Mouse (Mus musculus): ENCODE measurements around the gene Ntn5. TPM values are rescaled to one million over a fixed set of nuclear protein-coding genes. Genes with fewer than 3 reads are reported as not detected.

Ntn5 gene
- total RNA-seq, 2 experiments from 2014 or later, result not detected

- ATAC-seq (replicated peaks; ENCODE audit: poor library complexity), result no peak
These were observed 11.3 kb downstream of the Ntn5 start for GRCm38 (mm10) chr7:45695098-45695497.

- ATAC-seq (replicated peaks; ENCODE audit: poor library complexity), result no peak
These were observed 14.1 kb downstream of the Ntn5 start for GRCm38 (mm10) chr7:45697894-45698293.

- no peak for ATAC-seq (replicated peaks; ENCODE audit: poor library complexity)
These were observed 15.8 kb downstream of the Ntn5 start, which contains the start of gene Car11 for GRCm38 (mm10) chr7:45699523-45700141. Car11 (plus strand) TSS chr7:45699843.

DNA sequence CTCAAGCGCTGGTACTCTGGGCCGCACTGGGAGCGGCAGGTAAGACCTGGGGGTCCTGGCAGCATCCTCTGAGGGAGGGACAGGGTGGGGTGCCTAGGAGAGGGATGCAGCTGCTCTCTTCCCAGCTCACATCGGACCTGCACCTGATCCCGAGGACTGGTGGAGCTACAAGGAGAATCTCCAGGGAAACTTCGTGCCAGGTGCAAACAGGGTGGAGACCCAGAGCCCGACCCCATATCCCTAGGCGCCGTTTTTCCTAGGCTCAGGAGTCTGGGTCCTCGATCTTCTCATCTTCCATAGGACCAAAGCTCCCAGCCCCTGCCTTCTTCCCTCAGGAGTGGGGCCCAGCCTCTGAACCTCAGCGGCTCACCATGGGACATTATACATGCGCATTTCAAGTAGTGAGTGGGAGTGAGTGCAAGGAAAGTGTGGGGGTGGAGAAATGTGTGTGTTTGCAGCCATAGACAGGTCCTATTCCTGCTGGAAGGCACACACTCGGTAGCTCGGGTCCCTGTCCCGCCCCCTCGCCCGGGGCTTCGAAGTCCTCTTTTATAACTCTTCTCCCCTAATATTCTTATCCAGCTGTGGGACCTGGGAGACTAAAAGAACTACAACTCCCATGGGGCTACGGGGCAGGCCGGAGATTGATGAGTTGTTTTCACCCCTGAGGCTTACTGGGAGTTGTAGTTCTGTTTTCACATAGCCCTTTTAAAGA, 16.6 kb downstream of the Ntn5 start:
- peak; percentile 30; the same call in 1 of the 2 replicates for ATAC-seq (replicated peaks; ENCODE audit: poor library complexity)

GRCm38 (mm10) chr7:45701072-45701471, 17.2 kb downstream of the Ntn5 start:
- no peak for ATAC-seq (replicated peaks; ENCODE audit: poor library complexity)

DNA sequence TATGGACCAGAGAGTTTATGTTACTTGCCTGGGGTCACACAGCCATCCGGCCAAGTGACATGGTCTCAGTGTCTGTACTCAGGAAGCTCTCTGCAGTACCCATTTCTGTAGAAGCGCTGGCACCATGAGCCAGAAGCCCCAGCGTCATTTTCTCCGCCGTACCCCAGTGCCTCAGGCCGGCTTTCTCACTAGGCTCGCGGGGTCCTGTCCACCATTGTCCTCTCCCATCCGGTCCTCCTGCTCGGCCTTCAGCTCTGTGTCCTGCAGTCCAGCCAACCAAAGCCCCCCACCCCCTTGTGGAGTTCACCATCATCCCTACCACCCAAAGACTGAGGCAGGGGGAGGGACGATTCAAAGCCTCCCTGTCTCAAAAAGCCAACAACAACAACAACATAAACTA, 17.8 kb downstream of the Ntn5 start:
- no peak for ATAC-seq (replicated peaks; ENCODE audit: poor library complexity)

DNA sequence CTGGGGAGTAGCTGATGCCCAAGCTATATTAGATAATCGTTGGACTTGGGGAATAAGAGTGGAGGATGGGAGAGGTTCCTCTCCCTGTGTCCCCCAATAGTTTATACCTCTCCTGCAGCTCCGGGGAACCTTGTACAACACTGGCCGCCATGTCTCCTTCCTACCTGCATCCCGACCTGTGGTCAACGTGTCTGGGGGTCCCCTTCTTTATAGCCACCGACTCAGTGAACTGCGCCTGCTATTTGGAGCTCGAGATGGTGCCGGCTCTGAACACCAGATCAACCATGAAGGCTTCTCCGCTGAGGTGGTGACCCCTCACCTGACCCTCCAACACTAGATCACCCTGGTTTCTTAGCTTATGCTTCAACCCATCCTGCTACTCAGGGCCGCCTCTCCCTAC, 18.5 kb downstream of the Ntn5 start:
- ATAC-seq (replicated peaks; ENCODE audit: poor library complexity), result no peak

DNA sequence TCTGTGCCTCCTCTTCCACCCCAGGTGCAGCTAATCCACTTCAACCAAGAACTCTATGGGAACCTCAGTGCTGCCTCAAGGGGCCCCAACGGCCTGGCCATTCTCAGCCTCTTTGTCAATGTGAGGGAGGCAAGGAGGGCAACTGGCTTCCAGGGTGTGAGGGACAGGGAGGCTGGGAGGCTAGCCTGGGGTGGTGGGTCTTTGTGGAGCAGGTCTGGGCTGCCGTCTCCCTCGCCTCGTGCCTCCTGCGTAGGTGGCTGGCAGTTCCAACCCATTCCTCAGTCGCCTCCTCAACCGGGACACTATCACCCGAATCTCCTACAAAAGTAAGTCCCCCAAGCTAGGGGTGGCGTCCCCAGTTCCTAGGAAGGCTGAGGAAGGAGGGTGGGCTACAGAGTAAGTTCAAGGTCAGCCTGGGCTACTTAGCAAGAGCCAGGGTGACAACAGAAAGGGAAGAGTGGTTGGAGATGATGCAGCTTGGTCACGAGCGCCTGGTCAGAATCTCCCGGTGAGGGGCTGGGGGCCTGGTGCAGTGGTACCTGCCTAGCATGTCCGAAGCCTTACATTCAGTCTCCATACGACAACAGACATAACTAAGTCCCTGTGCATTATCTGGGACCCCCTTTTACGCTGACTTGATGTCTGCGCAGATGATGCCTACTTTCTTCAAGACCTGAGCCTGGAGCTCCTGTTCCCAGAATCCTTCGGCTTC, 19.1 kb downstream of the Ntn5 start:
- ATAC-seq (replicated peaks; ENCODE audit: poor library complexity), result no peak

GRCm38 (mm10) chr7:45703521-45704033, 19.8 kb downstream of the Ntn5 start:
- ATAC-seq (replicated peaks; ENCODE audit: poor library complexity), result no peak

GRCm38 (mm10) chr7:45704046-45704559, 20.3 kb downstream of the Ntn5 start:
- ATAC-seq (replicated peaks; ENCODE audit: poor library complexity), result peak; percentile 28

GRCm38 (mm10) chr7:45704730-45705442, 21.1 kb downstream of the Ntn5 start, which contains the start of gene Dbp:
Dbp (plus strand) TSS chr7:45705088.
- peak; percentile 64 for ATAC-seq (replicated peaks; ENCODE audit: poor library complexity)

- ATAC-seq (replicated peaks; ENCODE audit: poor library complexity), result no peak
These were observed 21.6 kb downstream of the Ntn5 start for GRCm38 (mm10) chr7:45705443-45705864.

DNA sequence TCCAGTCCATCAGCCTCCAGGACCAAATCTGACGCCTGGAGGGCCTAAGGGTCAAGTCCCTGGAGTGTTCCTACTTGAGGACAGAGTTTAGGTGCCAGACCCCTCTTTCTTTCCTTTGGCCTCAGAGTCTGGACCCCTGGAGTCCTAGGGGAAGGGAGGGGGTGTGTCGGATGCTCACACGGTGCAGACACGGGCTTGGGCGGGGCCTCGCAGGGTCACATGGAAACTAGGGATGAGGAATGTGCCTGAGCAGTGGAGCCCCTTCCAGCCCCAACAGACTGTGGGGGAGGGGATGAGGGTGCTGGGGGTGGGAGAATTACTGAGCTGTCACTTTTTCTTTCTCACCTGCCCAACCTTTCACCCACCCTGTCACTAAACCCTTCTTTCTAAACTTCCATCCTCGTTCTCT, 22.1 kb downstream of the Ntn5 start:
- ATAC-seq (replicated peaks; ENCODE audit: poor library complexity), result no peak

DNA sequence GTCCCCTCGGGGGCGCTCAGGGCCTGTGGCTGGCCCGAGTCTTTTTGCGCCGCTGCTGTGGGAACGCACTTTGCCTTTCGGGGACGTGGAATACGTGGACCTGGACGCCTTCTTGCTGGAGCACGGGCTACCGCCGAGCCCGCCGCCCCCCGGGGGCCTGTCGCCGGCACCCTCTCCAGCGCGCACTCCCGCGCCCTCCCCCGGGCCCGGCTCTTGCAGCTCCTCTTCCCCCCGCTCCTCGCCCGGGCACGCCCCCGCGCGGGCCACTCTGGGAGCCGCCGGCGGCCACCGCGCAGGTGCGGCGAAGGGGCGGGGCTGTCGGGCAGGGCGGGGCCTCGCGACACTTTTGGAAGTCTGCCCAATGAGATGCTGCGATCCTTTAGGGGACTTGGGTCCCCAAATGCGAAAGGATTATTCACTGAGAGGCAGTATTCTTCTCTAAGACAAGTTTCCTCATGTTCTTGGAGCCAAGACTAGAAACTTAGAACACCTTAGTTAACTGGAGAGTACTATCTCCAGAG, 23.0 kb downstream of the Ntn5 start:
- peak; percentile 9; the same call in 1 of the 2 replicates for ATAC-seq (replicated peaks; ENCODE audit: poor library complexity)

- ATAC-seq (replicated peaks; ENCODE audit: poor library complexity), result peak; percentile 49
These were observed 23.6 kb downstream of the Ntn5 start for GRCm38 (mm10) chr7:45707375-45707967.

GRCm38 (mm10) chr7:45708221-45708761, 24.5 kb downstream of the Ntn5 start:
- ATAC-seq (replicated peaks; ENCODE audit: poor library complexity), result no peak

DNA sequence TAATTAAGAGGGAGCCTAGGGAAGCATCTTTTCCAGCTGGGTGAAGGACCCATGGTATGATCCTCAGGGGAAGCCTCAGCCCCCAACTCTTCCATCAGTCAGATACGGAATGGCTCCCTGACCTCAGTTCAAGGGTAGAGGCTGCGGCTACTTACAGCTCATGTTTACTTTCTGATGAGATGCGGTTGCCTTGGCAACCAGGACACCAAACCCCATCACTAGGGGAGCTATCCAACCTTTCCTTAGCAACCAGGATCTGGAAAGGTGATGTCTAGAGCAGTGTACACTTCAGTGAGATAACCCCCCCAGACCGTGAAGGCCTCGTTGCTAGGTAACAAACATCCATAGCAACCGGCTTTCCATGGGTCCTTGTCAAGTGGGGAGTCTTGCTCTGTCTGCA, 25.2 kb downstream of the Ntn5 start:
- ATAC-seq (replicated peaks; ENCODE audit: poor library complexity), result no peak

GRCm38 (mm10) chr7:45709677-45710355, 26.0 kb downstream of the Ntn5 start:
- ATAC-seq (replicated peaks; ENCODE audit: poor library complexity), result no peak
